Comparison of ENCODE assay signal across 8 mouse cellular contexts in the genomic region with DNA sequence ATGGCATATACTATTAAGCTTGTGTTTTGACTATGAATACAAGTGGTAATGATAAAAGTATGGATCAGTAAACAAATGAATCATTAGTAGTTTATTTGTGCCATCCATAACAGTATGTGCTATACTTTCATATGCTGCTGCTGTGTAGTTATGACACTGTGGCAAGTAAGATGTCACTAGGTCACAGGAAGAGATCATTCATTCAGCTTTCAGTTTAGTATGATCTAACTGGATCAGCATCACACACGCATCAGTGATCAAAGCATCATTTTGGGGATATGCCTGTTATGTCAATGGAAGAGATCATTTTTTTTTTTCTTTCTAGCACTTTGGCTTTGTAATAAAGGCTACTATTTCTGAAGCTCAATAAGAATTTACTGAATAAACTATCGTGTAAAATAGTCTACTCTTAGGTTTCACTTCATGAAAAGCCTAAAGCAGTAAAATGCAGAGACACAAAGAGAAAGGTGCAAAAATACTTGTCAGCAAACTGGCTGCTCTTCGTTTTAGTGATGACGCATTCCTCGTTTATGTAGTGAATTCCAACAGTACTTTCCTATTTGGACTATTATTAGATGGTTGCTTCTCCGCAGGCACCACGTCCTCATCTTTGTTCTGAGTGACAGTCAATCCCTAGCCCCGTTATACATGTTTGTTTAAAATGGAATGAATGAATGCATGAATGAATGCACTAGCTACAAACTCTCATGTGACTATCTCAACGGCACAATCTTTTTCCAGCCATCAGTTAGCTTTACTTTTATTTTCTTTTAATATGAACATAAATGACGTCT. TPM values are rescaled to one million over a fixed set of nuclear protein-coding genes. Genes with fewer than 3 reads are reported as not detected.
DNase-seq lines count a peak whose midpoint lies in the region; ATAC-seq and TF ChIP-seq lines count a peak whose summit lies in the region.

No protein-coding gene starts in this region.

- no peak for TF ChIP-seq CTCF in kidney, postnatal 0 days (IDR thresholded peaks at IDR 0.05; ENCODE audit: low read depth)

- 0 out of 2 replicates have a peak overlapping the region, but pooled peaks have one; percentile 83 for H3K27ac ChIP-seq in kidney, postnatal 0 days
- H3K27ac ChIP-seq in forebrain, embryonic 11.5 days (ENCODE audit: low read depth, low read length) = no peak overlapping the region
- no peak overlapping the region for H3K27ac ChIP-seq in limb, embryonic 13.5 days

- peak overlapping the region; percentile 54 for H3K4me2 ChIP-seq in kidney, postnatal 0 days (ENCODE audit: low read length)
- H3K4me2 ChIP-seq in forebrain, embryonic 11.5 days (ENCODE audit: low read depth, low read length, severe bottlenecking) = peak overlapping the region; percentile 64
- peak overlapping the region; percentile 72 for H3K4me2 ChIP-seq in limb, embryonic 13.5 days (replicated peaks)

- peak; percentile 25 for DNase-seq in kidney, postnatal 0 days (ENCODE audit: low spot score)
- no peak for DNase-seq in kidney, postnatal 25 days
- DNase-seq in MN1 (ENCODE audit: low spot score) = peak; percentile 28
- no peak for DNase-seq in forebrain, embryonic 11.5 days (ENCODE audit: low spot score)
- DNase-seq in splenic B cell, adult 2 months (ENCODE audit: low read depth, low spot score) = peak; percentile 40
- DNase-seq in adrenal gland, postnatal 14 days = no peak
- DNase-seq in left cerebral cortex, adult 18-20 months (ENCODE audit: low spot score in 2 of 2) = no peak

- no peaks in the 10 kb centered on the region for H3K27me3 ChIP-seq in kidney, postnatal 0 days (ENCODE audit: insufficient read depth, low read length)
- H3K27me3 ChIP-seq in forebrain, embryonic 11.5 days (ENCODE audit: control insufficient read depth, insufficient read depth, low read length) = no peaks in the 10 kb centered on the region
- H3K27me3 ChIP-seq in limb, embryonic 13.5 days = no peaks in the 10 kb centered on the region
- H3K27me3 ChIP-seq in splenic B cell, adult 2 months (ENCODE audit: control insufficient read depth, insufficient read depth, low read length, poor library complexity, severe bottlenecking) = no peaks in the 10 kb centered on the region; the same call in 1 of the 2 replicates

- peak overlapping the region; percentile 76 for H3K4me3 ChIP-seq in kidney, postnatal 0 days (replicated peaks; ENCODE audit: low read depth, low read length)
- H3K4me3 ChIP-seq in forebrain, embryonic 11.5 days (ENCODE audit: low read depth, low read length) = peak overlapping the region; percentile 82
- peak overlapping the region; percentile 86 for H3K4me3 ChIP-seq in limb, embryonic 13.5 days

- WGBS in kidney, postnatal 0 days = 30% methylated on average over 10 of the region's 10 CpGs
- 41% methylated on average over 10 of the region's 10 CpGs for WGBS in forebrain, embryonic 11.5 days
- 50% methylated on average over 10 of the region's 10 CpGs for WGBS in limb, embryonic 13.5 days

- H3K9me3 ChIP-seq in kidney, postnatal 0 days (replicated peaks; ENCODE audit: low read length) = no peaks in the 10 kb centered on the region
- H3K9me3 ChIP-seq in forebrain, embryonic 11.5 days (ENCODE audit: control insufficient read depth, low read length) = no peaks in the 10 kb centered on the region
- H3K9me3 ChIP-seq in limb, embryonic 13.5 days = no peaks in the 10 kb centered on the region

- ATAC-seq in kidney, postnatal 0 days (replicated peaks; ENCODE audit: low FRiP score, low read depth) = no peak
- no peak for ATAC-seq in forebrain, embryonic 11.5 days (replicated peaks; ENCODE audit: low FRiP score)
- no peak for ATAC-seq in limb, embryonic 13.5 days (ENCODE audit: low FRiP score, low read depth)

- no peaks in the 10 kb centered on the region for H3K36me3 ChIP-seq in kidney, postnatal 0 days (ENCODE audit: insufficient read depth, low read length)
- no peaks in the 10 kb centered on the region for H3K36me3 ChIP-seq in forebrain, embryonic 11.5 days (ENCODE audit: control insufficient read depth, insufficient read depth, low read length)
- H3K36me3 ChIP-seq in limb, embryonic 13.5 days = peaks cover 8% of the 10 kb centered on the region
- H3K36me3 ChIP-seq in splenic B cell, adult 2 months (ENCODE audit: control insufficient read depth, insufficient read depth, low read length, poor library complexity, severe bottlenecking) = no peaks in the 10 kb centered on the region

- H3K4me1 ChIP-seq in kidney, postnatal 0 days (replicated peaks; ENCODE audit: insufficient read depth, low read length) = 0 out of 2 replicates have a peak, but pooled peaks cover 4% of the 10 kb centered on the region
- peaks cover 4% of the 10 kb centered on the region; the same call in 1 of the 2 replicates for H3K4me1 ChIP-seq in forebrain, embryonic 11.5 days (replicated peaks; ENCODE audit: control insufficient read depth, insufficient read depth, low read length)
- peaks cover 24% of the 10 kb centered on the region for H3K4me1 ChIP-seq in limb, embryonic 13.5 days

- peak overlapping the region; percentile 98 for H3K9ac ChIP-seq in kidney, postnatal 0 days (ENCODE audit: low read depth, low read length)
- H3K9ac ChIP-seq in forebrain, embryonic 11.5 days (ENCODE audit: low read length) = peak overlapping the region; percentile 96
- H3K9ac ChIP-seq in limb, embryonic 13.5 days = peak overlapping the region; percentile 95

RNA-seq across cellular contexts. Expression of gene Dzip3, which starts 1.3 kb away (rescaled TPM):
- 17.5 and 18.2 TPM in 2 replicates for polyA plus RNA-seq in kidney, postnatal 0 days (2015; fragmentation: Nextera tagmentation; extraction: Ambion mirVana)
- polyA plus RNA-seq in forebrain, embryonic 11.5 days (2014; fragmentation: Nextera tagmentation; extraction: Ambion mirVana) = 46.7 and 54.3 TPM in 2 replicates
- 40.2 and 41.0 TPM in 2 replicates for polyA plus RNA-seq in limb, embryonic 13.5 days (2015; fragmentation: Nextera tagmentation; extraction: Ambion mirVana)
- total RNA-seq in adrenal gland, postnatal 14 days (2021) = 15.8 and 18.3 TPM in 2 replicates
- total RNA-seq in left cerebral cortex, adult 18-20 months (2021) = 10 to 100 TPM; 78.3 to 85.7 TPM

RNA-seq across cellular contexts. Expression of gene Cip2a, which starts 1.4 kb away (rescaled TPM):
- 11.7 and 12.1 TPM in 2 replicates for polyA plus RNA-seq in kidney, postnatal 0 days (2015; fragmentation: Nextera tagmentation; extraction: Ambion mirVana)
- polyA plus RNA-seq in forebrain, embryonic 11.5 days (2014; fragmentation: Nextera tagmentation; extraction: Ambion mirVana) = 54.7 and 57.8 TPM in 2 replicates
- 28.2 and 29.6 TPM in 2 replicates for polyA plus RNA-seq in limb, embryonic 13.5 days (2015; fragmentation: Nextera tagmentation; extraction: Ambion mirVana)
- total RNA-seq in adrenal gland, postnatal 14 days (2021) = 7.6 and 8.0 TPM in 2 replicates
- 1 to 10 TPM; 2.2 to 3.4 TPM for total RNA-seq in left cerebral cortex, adult 18-20 months (2021)

Comparison
In these comparisons a context has a peak if more than half of its experiments do, and no peak if none do; other contexts are left out.
1. DNase-seq: peak in kidney, postnatal 0 days (single experiment), MN1 (single experiment) and splenic B cell, adult 2 months (single experiment); none in kidney, postnatal 25 days (0 of 2), forebrain, embryonic 11.5 days (single experiment), adrenal gland, postnatal 14 days (single experiment) and left cerebral cortex, adult 18-20 months (0 of 2).
2. Peak in every context shown above with its lines, with median percentiles within 50 percentile points of each other: H3K4me2 ChIP-seq, H3K4me3 ChIP-seq and H3K9ac ChIP-seq.